Mouse (Mus musculus): ENCODE measurements at regions not wholly inside any gene's neighbourhood (a gene's known extent, or its start where the extent isn't known, plus 50 kb on each side); places are given as distances from the start of the nearest gene placed in this dataset.
A peak's percentile ranks its signal among the peaks of the same experiment; 100 is the strongest.

- H3K27me3 ChIP-seq (ENCODE audit: insufficient read depth, low read length): no peaks in the 10 kb centered on the region
- H3K4me2 ChIP-seq: no peak overlapping the region
- H3K4me3 ChIP-seq (ENCODE audit: low read depth, low read length): no peak overlapping the region
- no peak overlapping the region for H3K27ac ChIP-seq (ENCODE audit: low read depth)
- 96% methylated on average over 6 of the region's 6 CpGs for WGBS
- no peaks in the 10 kb centered on the region for H3K9me3 ChIP-seq (ENCODE audit: low read depth, low read length)
- ATAC-seq (ENCODE audit: insufficient read depth): no peak
- H3K9ac ChIP-seq: no peak overlapping the region
- no peak for TF ChIP-seq CTCF (IDR thresholded peaks at IDR 0.05; ENCODE audit: low read depth)
- H3K36me3 ChIP-seq (ENCODE audit: insufficient read depth): no peaks in the 10 kb centered on the region
- H3K4me1 ChIP-seq (ENCODE audit: insufficient read depth): 0 out of 2 replicates have a peak, but pooled peaks cover 5% of the 10 kb centered on the region
- no peak for DNase-seq
These were observed 265.7 kb upstream of the Gm5148 start for GRCm38 (mm10) chr3:37989992-37990391.

DNA sequence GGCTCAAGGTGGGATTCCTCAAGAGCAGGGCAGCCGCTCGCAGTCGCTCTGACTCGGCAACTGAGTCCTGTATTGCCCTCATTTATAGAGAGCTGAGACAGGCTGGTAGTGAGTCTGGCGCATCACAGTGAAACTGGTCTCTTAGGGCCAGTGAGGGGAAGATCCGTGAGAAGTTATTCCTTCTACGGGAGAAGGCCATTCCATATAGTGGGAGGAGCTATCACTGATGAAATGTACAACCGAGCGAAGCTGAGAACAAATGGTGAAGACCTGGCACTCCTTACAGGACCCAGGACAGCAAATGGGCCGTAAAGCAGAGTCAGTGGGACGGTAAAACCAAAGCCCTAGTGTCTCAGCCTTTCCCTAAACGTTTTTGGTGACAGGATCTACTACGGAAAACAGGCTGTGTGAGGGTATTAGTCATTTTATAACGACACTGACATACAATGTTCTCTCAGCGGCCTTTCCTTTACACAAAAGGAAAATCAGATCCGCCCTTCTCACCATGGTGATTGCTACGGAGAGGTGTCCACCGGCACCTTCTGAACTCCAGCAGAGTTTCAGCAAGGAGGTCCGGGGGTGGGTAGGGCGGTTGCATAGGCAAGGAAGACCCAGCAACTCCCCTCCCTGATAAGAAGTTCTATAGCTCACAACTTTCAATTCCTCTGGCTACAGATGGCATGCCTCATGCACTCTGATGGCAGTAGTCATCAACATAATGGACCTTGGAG, 263.6 kb upstream of the Gm5148 start:
- Histone ChIP-seq H3K36me3 (ENCODE audit: insufficient read depth) (no peaks in the 10 kb centered on the region), H3K4me1 (ENCODE audit: insufficient read depth) (0 out of 2 replicates have a peak, but pooled peaks cover 2% of the 10 kb centered on the region), H3K27ac (ENCODE audit: low read depth) (no peak overlapping the region), H3K9me3 (ENCODE audit: low read depth, low read length) (no peaks in the 10 kb centered on the region), H3K4me2 (no peak overlapping the region), H3K9ac (no peak overlapping the region), H3K27me3 (ENCODE audit: insufficient read depth, low read length) (no peaks in the 10 kb centered on the region), H3K4me3 (ENCODE audit: low read depth, low read length) (no peak overlapping the region)
- 55% methylated on average over 20 of the region's 20 CpGs for WGBS
- no peak; the same call in 1 of the 2 replicates for ATAC-seq (ENCODE audit: insufficient read depth)
- DNase-seq: no peak
- no peak for TF ChIP-seq CTCF (IDR thresholded peaks at IDR 0.05; ENCODE audit: low read depth)

- no peak for TF ChIP-seq CTCF (IDR thresholded peaks at IDR 0.05; ENCODE audit: low read depth)
- no peaks in the 10 kb centered on the region for H3K4me1 ChIP-seq (ENCODE audit: insufficient read depth)
- no peak for ATAC-seq (ENCODE audit: insufficient read depth)
- no peak overlapping the region for H3K27ac ChIP-seq (ENCODE audit: low read depth)
- whole genome bisulfite sequencing: 55% methylated on average over 14 of the region's 14 CpGs
- H3K4me2 ChIP-seq: no peak overlapping the region
- H3K27me3 ChIP-seq (ENCODE audit: insufficient read depth, low read length): no peaks in the 10 kb centered on the region
- no peak overlapping the region for H3K4me3 ChIP-seq (ENCODE audit: low read depth, low read length)
- no peak for DNase-seq
- H3K9ac ChIP-seq: no peak overlapping the region
- no peaks in the 10 kb centered on the region for H3K36me3 ChIP-seq (ENCODE audit: insufficient read depth)
- no peaks in the 10 kb centered on the region for H3K9me3 ChIP-seq (ENCODE audit: low read depth, low read length)
These were observed 262.9 kb upstream of the Gm5148 start for GRCm38 (mm10) chr3:37987007-37987774.

GRCm38 (mm10) chr3:37984706-37985105, 260.4 kb upstream of the Gm5148 start:
- H3K4me2 ChIP-seq: no peak overlapping the region
- ATAC-seq (ENCODE audit: insufficient read depth) (no peak), DNase-seq (no peak)
- no peak overlapping the region for H3K9ac ChIP-seq
- no peak overlapping the region for H3K27ac ChIP-seq (ENCODE audit: low read depth)
- H3K36me3 ChIP-seq (ENCODE audit: insufficient read depth): no peaks in the 10 kb centered on the region
- no peak overlapping the region for H3K4me3 ChIP-seq (ENCODE audit: low read depth, low read length)
- 83% methylated on average over 9 of the region's 9 CpGs for WGBS
- no peaks in the 10 kb centered on the region for H3K4me1 ChIP-seq (ENCODE audit: insufficient read depth)
- TF ChIP-seq CTCF (IDR thresholded peaks at IDR 0.05; ENCODE audit: low read depth): no peak
- H3K9me3 ChIP-seq (ENCODE audit: low read depth, low read length): no peaks in the 10 kb centered on the region
- H3K27me3 ChIP-seq (ENCODE audit: insufficient read depth, low read length): no peaks in the 10 kb centered on the region

DNA sequence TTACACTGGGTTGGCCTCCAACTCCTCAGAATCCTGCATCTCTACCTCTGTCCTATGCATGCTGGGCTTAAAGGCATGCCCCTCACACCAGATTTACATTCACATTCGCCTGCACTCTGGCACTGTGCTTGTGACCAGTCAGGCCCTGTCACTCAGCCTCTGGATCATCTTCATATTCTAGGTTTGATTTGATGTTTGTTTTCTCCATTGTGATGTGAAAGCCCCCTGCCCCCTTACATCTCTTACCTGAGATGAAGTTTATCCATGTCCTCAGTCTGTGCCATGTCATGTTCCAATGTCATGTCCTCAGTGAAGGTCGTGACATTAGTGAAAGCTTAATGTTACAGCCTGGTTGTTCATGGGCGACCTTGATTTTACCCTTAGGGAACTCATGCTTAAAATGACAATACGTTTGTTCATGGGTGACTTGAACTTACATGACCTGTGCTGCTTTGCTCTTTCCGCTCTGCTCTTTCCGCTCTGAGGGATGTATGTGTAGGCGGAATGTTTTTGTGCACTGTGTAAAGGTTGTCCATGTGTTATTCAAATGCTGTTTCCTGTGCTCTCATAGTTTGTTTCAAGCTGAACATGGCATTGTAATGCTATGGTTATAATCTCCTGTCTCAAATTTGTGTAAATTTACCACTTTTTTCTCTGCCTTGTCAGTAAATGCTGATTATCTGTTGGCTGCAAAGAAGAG, 257.3 kb upstream of the Gm5148 start:
- ATAC-seq (ENCODE audit: insufficient read depth): no peak
- Histone ChIP-seq H3K9me3 (ENCODE audit: low read depth, low read length) (no peaks in the 10 kb centered on the region), H3K36me3 (ENCODE audit: insufficient read depth) (no peaks in the 10 kb centered on the region), H3K4me2 (no peak overlapping the region), H3K27me3 (ENCODE audit: insufficient read depth, low read length) (no peaks in the 10 kb centered on the region), H3K27ac (ENCODE audit: low read depth) (no peak overlapping the region), H3K9ac (no peak overlapping the region), H3K4me3 (ENCODE audit: low read depth, low read length) (no peak overlapping the region), H3K4me1 (ENCODE audit: insufficient read depth) (0 out of 2 replicates have a peak, but pooled peaks cover 8% of the 10 kb centered on the region)
- 77% methylated on average over 7 of the region's 7 CpGs for WGBS
- no peak for DNase-seq
- TF ChIP-seq CTCF (IDR thresholded peaks at IDR 0.05; ENCODE audit: low read depth): no peak

DNA sequence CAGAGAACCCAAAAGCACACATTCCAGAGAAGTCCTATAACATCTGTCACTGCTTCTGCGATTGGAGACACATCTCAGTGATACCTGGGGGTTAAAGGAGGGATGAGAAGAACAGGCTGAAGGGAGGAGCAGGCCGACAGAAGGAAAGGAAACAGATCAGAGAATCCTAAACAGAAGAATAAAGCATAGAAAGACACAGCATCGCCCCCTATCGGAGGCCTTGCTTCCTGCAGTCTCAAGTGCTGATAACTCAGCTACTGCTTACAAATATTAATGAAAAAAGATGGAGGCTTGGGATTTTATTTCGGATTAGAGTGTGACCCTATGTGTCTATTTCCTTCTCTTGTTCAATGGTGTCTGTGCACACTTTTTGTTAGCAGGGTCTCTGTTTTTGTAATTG, 255.6 kb upstream of the Gm5148 start:
- TF ChIP-seq CTCF (IDR thresholded peaks at IDR 0.05; ENCODE audit: low read depth): peak; percentile 49
- 58% methylated on average over 5 of the region's 5 CpGs for WGBS

GRCm38 (mm10) chr3:37978481-37978880, 254.2 kb upstream of the Gm5148 start:
- 14% methylated on average over 6 of the region's 6 CpGs for WGBS
- no peak overlapping the region for H3K27ac ChIP-seq (ENCODE audit: low read depth)
- no peak for TF ChIP-seq CTCF (IDR thresholded peaks at IDR 0.05; ENCODE audit: low read depth)
- no peaks in the 10 kb centered on the region for H3K36me3 ChIP-seq (ENCODE audit: insufficient read depth)
- no peak overlapping the region for H3K9ac ChIP-seq
- H3K4me3 ChIP-seq (ENCODE audit: low read depth, low read length): no peak overlapping the region
- 0 out of 2 replicates have a peak, but pooled peaks have one; percentile 44 for ATAC-seq (ENCODE audit: insufficient read depth)
- H3K9me3 ChIP-seq (ENCODE audit: low read depth, low read length): no peaks in the 10 kb centered on the region
- peak; percentile 67 for DNase-seq
- peaks cover 21% of the 10 kb centered on the region for H3K4me1 ChIP-seq (ENCODE audit: insufficient read depth)
- no peak overlapping the region for H3K4me2 ChIP-seq
- no peaks in the 10 kb centered on the region for H3K27me3 ChIP-seq (ENCODE audit: insufficient read depth, low read length)

More for the DNA sequence above, 255.6 kb upstream of the Gm5148 start:
- Histone ChIP-seq H3K36me3 (ENCODE audit: insufficient read depth) (no peaks in the 10 kb centered on the region), H3K27me3 (ENCODE audit: insufficient read depth, low read length) (no peaks in the 10 kb centered on the region), H3K4me1 (ENCODE audit: insufficient read depth) (peaks cover 20% of the 10 kb centered on the region), H3K9ac (no peak overlapping the region), H3K4me2 (no peak overlapping the region), H3K4me3 (ENCODE audit: low read depth, low read length) (no peak overlapping the region), H3K27ac (ENCODE audit: low read depth) (no peak overlapping the region), H3K9me3 (ENCODE audit: low read depth, low read length) (no peaks in the 10 kb centered on the region)
- DNase-seq: peak; percentile 49
- ATAC-seq (ENCODE audit: insufficient read depth): no peak
